Mouse (Mus musculus) brown adipose tissue, adult 24 weeks (tissue): ENCODE measurements around the gene Myo1g. TPM values are rescaled to one million over a fixed set of nuclear protein-coding genes. Genes with fewer than 3 reads are reported as not detected.

ENCODE experiments used
- H3K27ac ChIP-seq: fragments of 200-500 bp; replicated peaks from 2 replicates; pipeline ENCODE4 v1.5.1; 2012; ENCODE audit warnings: low read depth, mild to moderate bottlenecking, low read length
- H3K4me1 ChIP-seq: fragments of 200-500 bp; 2 replicates; pipeline ENCODE4 v1.6.1; 2012; ENCODE audit warnings: low read length, mixed read lengths; ENCODE audit not compliant: control insufficient read depth, insufficient read depth, insufficient read length
- H3K4me3 ChIP-seq: fragments of 200-500 bp; 2 replicates; pipeline ENCODE4 v1.5.1; 2012; ENCODE audit warnings: low read depth, mild to moderate bottlenecking, low read length, moderate library complexity; ENCODE audit not compliant: insufficient read depth
- polyA plus RNA-seq: library from polyadenylated mRNA; stranded (reverse); fragments of >200 nt; gene quantifications from 2 replicates; pipeline ENCODE4 v1.2.4, GENCODE M21; 2012; ENCODE audit not compliant: missing spikeins, insufficient read depth, insufficient read length

Myo1g gene
- polyA plus RNA-seq, 1 experiment, result 0.71 TPM

DNA sequence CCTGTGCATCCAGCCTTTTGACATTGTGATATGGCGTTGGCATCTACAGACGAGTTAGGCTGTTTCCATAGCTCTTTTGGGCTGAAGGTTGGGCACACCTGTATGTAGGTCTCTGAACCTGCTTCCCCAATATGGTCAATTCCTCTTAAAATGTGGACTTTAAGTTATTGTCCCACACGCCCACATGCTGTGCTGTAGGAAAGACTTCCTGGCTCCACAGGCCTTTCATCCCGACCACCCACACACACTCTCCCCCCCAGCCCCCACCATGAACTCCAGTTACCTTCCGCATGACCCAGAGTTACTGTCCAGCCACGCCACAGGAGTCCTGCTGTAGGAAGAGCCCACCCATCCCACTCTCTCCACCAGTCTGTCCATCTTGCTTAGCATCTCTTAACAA, 33.8 kb downstream of the Myo1g start:
- Histone ChIP-seq H3K27ac (no peak overlapping the region), H3K4me3 (no peak overlapping the region), H3K4me1 (peaks cover 15% of the 10 kb centered on the region)

DNA sequence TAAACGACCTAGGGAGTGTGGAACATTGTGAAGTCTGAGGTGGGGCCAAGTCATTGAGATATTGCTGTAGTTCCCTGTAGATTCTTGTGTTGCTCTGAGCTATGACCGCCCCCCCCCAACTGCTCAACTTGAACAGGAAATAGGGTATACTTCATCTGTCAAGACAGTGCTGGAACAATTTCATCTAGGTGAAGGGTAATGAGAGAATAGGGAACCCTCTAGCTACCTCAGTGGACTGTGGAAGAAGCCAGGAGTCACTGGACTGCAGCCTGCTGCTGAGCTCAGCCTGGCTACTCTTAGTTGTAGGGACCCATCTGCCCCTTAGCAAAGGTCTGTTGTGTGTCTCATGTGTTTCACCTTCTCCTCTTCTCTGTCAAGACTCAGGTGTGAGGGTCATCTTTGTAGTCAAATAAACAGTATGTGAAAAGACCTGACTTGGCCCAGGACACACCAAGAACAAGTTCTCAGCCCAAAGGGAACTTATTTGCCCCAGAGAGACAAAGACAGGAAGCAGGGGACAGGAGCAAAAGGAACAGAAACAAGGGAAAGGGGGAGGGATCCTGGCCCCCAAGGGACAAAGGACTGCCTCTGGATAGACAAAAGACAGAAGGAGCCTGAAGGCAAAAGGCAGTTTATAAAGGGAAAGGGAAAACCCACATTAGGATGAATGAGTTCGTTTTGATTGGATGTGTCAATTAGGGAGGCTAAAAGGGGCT, 36.4 kb downstream of the Myo1g start:
- Histone ChIP-seq H3K4me3 (no peak overlapping the region), H3K4me1 (peaks cover 15% of the 10 kb centered on the region), H3K27ac (peak overlapping the region; percentile 35)

DNA sequence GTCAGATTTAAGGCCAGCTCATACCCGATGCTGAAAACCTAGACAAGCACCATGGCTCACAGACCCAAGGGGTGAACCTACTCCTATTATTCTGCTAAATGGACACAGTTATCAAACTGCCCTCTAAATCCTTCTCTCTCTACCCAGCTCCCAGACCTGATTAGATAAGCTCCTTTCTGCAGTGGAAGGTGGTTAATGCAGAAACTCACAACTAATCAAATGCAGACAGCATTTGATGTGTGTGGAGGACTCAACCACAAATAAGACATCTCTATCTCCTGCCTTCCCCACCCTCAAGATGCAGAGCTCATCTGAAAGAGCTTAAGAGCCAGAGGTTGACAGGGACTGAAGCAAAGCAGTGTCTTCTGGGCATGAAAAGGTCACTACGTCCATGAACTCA, 37.7 kb downstream of the Myo1g start:
- Histone ChIP-seq H3K27ac (no peak overlapping the region), H3K4me3 (no peak overlapping the region), H3K4me1 (peaks cover 15% of the 10 kb centered on the region)

DNA sequence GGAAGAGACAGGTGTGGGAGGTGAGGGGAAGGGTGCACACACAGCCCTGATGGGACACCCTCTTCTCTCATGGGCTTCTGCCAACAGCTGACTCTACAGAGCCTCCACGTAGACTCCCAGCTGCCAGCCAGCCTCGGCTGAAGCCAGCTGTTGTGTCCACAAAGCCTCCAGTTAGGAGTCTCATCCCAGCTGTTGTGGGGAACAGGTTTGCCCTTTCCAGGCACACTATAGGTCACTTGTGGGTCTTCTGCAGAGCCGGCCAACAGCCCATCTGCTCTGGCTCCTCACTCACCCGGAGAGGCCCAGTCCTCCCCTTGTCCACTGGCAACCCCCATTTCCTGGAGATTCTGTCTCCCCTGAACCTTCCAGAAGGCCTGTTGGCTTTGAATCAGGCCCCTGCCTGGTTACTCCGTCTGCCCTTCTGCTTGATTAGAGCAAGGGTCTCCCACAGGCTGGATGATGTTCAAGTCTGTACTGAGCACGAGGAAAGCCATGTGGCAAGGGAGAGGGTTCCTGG, 39.0 kb downstream of the Myo1g start:
- Histone ChIP-seq H3K4me3 (no peak overlapping the region), H3K27ac (no peak overlapping the region), H3K4me1 (peaks cover 15% of the 10 kb centered on the region)

DNA sequence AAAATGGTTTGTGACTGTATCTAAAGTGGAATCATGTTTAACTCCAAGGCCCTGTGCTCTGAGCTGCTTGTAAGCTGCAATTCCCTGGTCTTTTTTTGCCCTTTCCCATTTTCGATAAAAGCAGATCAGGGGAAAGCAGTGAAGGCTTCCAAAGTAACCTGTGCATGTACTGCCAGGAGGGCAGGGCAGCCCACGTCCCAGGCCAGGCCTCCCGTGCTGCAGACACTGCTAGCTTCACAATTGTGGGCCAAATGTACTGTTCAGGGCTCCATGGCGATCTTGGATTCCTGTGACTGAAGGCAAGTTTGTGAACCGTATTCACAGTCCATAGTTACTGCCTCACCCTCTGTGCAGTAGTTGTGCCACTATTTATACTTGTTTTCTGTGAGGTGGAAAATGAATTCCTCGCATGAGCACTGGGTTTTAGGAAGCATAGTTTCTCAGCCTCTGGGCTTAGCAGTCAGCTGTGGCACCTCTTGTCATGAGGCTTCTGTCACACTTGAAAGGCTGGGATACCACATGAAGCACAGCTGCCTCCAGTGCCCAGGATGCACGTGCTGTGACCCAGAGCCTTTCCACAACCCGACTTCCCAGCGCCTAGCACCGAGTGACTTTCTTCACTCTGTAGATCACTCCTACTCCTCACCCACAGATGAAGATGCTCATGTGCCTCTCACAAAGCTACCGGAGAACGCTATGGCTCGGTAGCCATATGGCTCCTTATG, 39.9 kb downstream of the Myo1g start:
- H3K4me1 ChIP-seq, result peaks cover 15% of the 10 kb centered on the region
- H3K27ac ChIP-seq, result no peak overlapping the region
- H3K4me3 ChIP-seq, result no peak overlapping the region

DNA sequence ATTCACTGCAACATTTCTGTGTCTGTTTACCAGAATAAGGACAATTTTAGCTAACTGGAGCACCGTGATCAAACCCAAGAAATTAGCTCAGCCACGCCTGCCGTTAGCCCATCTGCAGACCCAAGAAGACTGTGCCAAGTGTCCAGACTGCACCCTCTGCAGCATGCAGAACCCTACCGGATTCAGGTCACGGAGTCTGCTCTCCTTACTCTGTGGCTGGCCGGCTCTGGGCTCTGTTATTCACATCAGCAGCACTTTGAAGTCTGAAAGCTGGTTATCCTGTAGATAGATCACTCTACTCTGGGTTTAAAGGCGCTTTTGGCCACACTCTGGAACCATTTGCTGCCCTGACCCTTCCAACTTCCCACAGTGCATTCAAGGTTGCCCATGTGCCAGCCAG, 40.6 kb downstream of the Myo1g start:
- Histone ChIP-seq H3K4me3 (no peak overlapping the region), H3K4me1 (peaks cover 13% of the 10 kb centered on the region), H3K27ac (no peak overlapping the region)

DNA sequence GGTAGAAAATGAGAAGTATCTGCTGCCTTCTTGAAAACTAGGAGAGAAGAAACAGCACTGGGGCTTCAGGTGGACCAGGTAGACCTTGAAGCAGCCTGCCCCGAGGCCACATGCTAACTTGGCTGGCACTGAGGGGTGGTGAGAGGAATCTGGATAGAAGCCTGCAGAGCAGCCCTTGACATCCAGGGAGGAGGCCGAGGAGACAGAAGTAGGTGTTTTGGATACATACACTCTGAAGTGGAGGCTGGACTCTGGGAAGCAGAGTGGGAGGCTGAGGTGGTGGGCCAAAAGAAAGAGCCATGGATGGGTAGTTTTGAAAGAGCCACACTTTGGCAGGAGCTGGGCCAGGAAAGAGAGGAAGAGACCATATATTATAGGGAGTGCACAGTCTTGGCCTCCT, 41.5 kb downstream of the Myo1g start:
- peaks cover 4% of the 10 kb centered on the region; the same call in 1 of the 2 replicates for H3K4me1 ChIP-seq
- H3K27ac ChIP-seq, result no peak overlapping the region

DNA sequence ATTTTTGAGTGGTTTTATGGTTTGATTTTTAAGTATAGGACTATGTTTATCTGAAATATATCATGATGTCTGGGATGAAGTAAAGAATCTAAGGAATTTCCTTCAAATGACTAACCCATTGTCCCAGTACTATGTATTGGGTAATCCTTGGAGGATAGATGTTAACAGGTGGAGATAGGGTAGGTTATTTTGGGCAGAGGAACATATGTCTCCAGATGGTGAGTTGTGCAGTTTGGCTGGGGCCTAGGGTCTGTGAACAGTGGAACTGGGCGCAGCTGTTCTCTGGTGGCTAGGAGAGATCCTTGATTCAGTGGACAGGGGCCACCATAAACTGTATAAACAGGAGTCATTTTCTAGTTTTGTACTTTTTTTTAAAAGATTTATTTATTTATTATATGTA, 43.4 kb downstream of the Myo1g start:
- Histone ChIP-seq H3K4me1 (peaks cover 3% of the 10 kb centered on the region; the same call in 1 of the 2 replicates), H3K27ac (no peak overlapping the region), H3K4me3 (no peak overlapping the region)

More for the DNA sequence above, 41.5 kb downstream of the Myo1g start:
- H3K4me3 ChIP-seq, result no peak overlapping the region

DNA sequence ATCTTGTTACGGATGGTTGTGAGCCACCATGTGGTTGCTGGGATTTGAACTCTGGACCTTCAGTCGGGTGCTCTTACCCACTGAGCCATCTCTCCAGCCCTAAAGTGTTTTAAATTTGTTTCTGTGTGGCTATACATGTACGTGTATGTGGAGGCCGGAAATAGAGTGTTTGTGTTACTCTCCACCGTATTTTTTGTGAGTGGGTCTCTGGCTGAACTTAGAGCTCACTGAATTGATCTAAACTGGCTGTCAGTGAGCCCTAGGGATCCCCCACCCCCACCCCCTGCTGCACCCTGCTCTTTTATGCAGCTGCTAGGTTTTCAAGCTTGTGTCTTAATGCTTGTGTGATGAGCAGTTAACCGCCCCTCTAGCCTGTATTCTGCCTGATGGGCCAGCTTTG, 43.9 kb downstream of the Myo1g start:
- Histone ChIP-seq H3K4me1 (peaks cover 3% of the 10 kb centered on the region; the same call in 1 of the 2 replicates), H3K4me3 (no peak overlapping the region), H3K27ac (no peak overlapping the region)

DNA sequence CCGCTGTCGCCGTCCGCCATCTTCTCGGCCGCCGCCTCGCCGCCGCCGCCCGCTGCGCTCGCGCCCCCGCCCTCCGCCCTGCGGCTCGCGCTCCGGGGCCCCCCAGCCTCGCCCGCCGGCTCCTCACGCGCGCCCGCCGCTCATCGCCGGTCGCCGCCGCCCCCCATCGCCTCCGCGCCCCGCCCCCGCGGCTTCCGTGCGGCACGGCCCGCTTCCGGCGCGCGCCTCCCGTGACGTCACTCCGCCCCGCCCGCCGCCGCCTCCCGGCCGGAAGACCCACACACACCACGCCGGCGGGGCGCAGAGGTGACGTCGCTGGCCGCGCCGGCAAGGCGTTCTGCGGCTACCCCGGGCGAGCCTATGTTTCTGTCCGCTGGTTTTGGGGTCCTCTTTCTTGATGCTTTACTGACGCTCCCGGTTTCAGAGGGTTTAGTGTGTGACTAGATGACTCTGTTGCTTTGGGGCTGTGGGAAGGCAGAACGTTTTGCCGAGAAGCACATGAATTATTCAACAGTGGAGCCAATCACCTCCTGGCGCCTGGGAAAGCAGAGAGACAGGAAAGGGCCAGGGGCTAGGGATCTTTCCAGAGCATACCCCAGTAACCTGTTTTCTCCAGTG, 44.8 kb downstream of the Myo1g start, which contains the start of gene Purb:
Purb (minus strand) TSS at position 51 of the 618 bp plus-strand sequence.
- Histone ChIP-seq H3K4me1 (peaks cover 7% of the 10 kb centered on the region; the same call in 1 of the 2 replicates), H3K27ac (peak within 1 kb of the TSS; percentile 97), H3K4me3 (peak within 1 kb of the TSS; percentile 98)

DNA sequence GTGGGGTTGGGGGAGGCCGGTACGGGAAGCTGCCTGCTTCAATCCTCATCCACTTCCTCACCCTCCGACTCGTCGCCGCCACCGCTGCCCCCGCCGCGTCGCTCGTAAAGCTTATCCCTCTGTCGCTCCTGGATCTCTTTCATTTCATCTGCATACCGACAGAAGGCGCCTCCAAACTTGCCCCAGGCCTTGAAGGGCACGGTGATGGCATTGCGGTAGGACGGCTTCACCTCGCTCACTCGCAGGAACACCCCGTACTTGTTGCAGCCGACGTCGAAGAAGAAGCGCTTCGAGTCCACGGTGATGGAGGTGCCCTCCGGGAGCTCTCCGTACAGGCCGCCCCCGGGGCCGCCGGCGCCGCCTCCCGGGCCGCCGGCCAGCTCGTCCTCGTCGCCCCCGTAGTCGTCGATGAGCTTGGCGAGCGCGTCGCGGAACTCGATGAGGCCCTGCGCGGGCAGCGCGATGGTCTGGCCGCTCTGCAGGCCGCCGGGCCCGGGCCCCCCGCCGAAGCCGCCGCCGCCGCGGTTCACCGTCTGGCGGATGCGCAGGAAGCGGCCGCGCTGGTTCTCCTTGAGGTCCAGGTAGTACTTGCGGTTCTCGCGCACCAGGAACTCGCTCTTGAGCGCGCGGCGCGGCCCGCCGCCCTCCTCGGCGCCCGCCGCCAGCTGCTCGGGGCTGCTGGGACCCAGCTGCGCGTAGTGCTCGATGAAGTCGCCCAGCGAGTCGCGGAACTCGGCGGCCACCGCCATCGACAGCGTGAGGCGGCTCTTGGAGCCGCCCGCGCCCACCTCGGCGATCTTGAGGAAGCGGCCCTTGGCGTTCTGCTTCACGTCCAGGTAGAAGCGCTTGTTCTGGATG, 45.7 kb downstream of the Myo1g start:
- H3K4me1 ChIP-seq, result peaks cover 12% of the 10 kb centered on the region; the same call in 1 of the 2 replicates
- H3K27ac ChIP-seq, result peak overlapping the region; percentile 89
- peak overlapping the region; percentile 98 for H3K4me3 ChIP-seq

DNA sequence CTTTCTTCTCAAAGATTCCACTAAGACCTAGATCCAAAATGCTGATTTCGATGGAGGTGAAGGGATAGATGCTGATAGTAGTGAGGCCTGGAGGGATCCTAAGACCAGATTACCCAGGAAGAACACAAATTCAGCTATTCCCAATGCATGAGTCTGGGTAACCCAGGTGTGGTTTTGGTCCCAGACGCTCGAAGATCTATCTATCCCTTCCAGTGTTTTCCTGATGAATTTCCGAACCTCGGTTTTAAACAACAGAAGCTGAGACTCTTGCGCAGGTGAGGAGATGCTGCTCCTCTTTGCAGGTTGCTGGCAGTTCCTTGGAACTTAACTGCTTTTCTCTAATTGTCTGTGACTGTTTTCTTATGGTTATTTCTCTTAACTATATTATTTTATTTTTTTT, 46.4 kb downstream of the Myo1g start:
- H3K4me3 ChIP-seq, result peak overlapping the region; percentile 98
- H3K4me1 ChIP-seq, result peaks cover 14% of the 10 kb centered on the region
- H3K27ac ChIP-seq, result no peak overlapping the region

DNA sequence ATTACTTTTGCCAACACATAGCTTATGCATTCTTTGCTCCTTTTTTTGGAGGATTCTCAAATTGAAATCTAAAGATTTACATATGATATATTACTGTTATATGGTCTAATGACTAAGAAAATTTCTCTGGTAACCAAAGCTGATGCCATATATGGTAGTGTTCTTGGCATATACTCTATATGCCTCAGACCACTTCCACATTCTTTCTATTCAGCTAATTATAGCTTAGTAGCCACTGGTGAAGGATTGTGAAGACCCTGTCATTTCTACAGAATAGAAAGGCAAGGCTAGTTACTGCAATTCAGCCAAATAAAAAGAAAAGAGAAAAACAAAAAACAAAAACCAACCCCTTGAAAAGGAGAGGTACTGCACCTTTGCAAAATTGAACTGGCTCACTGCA, 48.7 kb downstream of the Myo1g start:
- Histone ChIP-seq H3K4me1 (peaks cover 14% of the 10 kb centered on the region), H3K27ac (no peak overlapping the region), H3K4me3 (peak overlapping the region; percentile 32; the same call in 1 of the 2 replicates)

DNA sequence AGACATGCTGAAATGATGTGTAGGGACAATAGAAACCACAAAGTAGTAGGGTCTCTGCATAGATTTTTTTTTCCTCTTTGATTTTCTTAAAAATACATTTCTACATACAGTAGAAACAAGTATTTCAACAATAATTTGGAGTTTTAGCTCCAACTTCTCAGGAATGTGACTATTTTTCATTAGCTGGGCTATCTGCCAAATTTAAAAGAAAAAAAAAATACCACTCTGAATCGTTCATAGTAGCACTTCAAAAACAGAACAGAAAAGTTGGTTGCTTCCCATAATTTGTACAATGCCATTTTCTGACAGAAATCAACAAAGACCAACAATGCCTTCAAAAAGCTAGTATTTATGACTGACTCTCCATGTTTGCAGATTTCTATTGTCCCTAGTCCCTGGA, 49.3 kb downstream of the Myo1g start:
- H3K4me1 ChIP-seq, result peaks cover 14% of the 10 kb centered on the region
- no peak overlapping the region for H3K4me3 ChIP-seq
- H3K27ac ChIP-seq, result no peak overlapping the region
